Mouse (Mus musculus) layer of hippocampus, postnatal 25 days (tissue): ENCODE results near the gene Cdkl3. TPM values are rescaled to one million over a fixed set of nuclear protein-coding genes. Genes with fewer than 3 reads are reported as not detected.

Experiments used
- DNase-seq, 2 experiments: peaks; one replicate each; pipeline ENCODE4 v3.0.0; 2022; ENCODE audit warnings: mixed read lengths in 2 of 2, low spot score in 1 of 2; ENCODE audit errors: extremely low spot score in 1 of 2
- total RNA-seq, 2 experiments: library from RNA; stranded (reverse); gene quantifications; 2 replicates each; pipeline ENCODE4 v1.2.3; 2021

The Cdkl3 gene
- total RNA-seq, result 10 to 100 TPM; 14.2 to 17.3 TPM

GRCm38 (mm10) chr11:52003772-52004528 is at the start of gene Cdkl3:
Gene Cdkl3 (plus strand): TSS chr11:52004221.
- peak; percentile 71 to 72 for DNase-seq

- DNase-seq, result no peak
Measured at GRCm38 (mm10) chr11:51956112-51956511, 47.9 kb upstream of the Cdkl3 start.

- DNase-seq, result no peak
Measured at GRCm38 (mm10) chr11:51957760-51958159, 46.3 kb upstream of the Cdkl3 start.

- DNase-seq, result no peak
Measured at GRCm38 (mm10) chr11:51959511-51959910, 44.5 kb upstream of the Cdkl3 start.

- no peak for DNase-seq
Measured at GRCm38 (mm10) chr11:51960061-51960460, 44.0 kb upstream of the Cdkl3 start.

- peak in 1 of 2 experiments; percentile 41 for DNase-seq
Measured at GRCm38 (mm10) chr11:51960967-51961471, 43.0 kb upstream of the Cdkl3 start.

- DNase-seq, result no peak
Measured at GRCm38 (mm10) chr11:51961761-51962160, 42.3 kb upstream of the Cdkl3 start.

- DNase-seq, result no peak
Measured at GRCm38 (mm10) chr11:51962277-51962676, 41.7 kb upstream of the Cdkl3 start.

GRCm38 (mm10) chr11:51966651-51967050 is 37.4 kb upstream of the Cdkl3 start:
- no peak for DNase-seq

- DNase-seq, result peak; percentile 99 to 100
Measured at GRCm38 (mm10) chr11:51967443-51968401, 36.3 kb upstream of the Cdkl3 start, which contains the start of gene Cdkn2aipnl. Gene Cdkn2aipnl (plus strand): TSS chr11:51967661.

GRCm38 (mm10) chr11:51968896-51969295 is 35.1 kb upstream of the Cdkl3 start:
- no peak for DNase-seq

- DNase-seq, result no peak
Measured at GRCm38 (mm10) chr11:51969511-51969910, 34.5 kb upstream of the Cdkl3 start.

GRCm38 (mm10) chr11:51971644-51972043 is 32.4 kb upstream of the Cdkl3 start:
- DNase-seq, result no peak

GRCm38 (mm10) chr11:51999611-52000289 is 4.3 kb upstream of the Cdkl3 start:
- peak in 1 of 2 experiments; percentile 16 for DNase-seq

- DNase-seq, result peak; percentile 92 to 93
Measured at GRCm38 (mm10) chr11:52000290-52000962, 3.6 kb upstream of the Cdkl3 start, which contains the start of gene Ube2b. Gene Ube2b (minus strand): TSS chr11:52000762.

GRCm38 (mm10) chr11:52001341-52001740 is 2.7 kb upstream of the Cdkl3 start:
- no peak for DNase-seq

- DNase-seq, result no peak
Measured at GRCm38 (mm10) chr11:52001861-52002260, 2.2 kb upstream of the Cdkl3 start.

GRCm38 (mm10) chr11:52002842-52003504 is 1.0 kb upstream of the Cdkl3 start:
- DNase-seq, result no peak

- DNase-seq, result no peak
Measured at GRCm38 (mm10) chr11:52003505-52003771, 583 bp upstream of the Cdkl3 start.
